10 mouse cellular contexts compared by ENCODE assay signal in the genomic region with DNA sequence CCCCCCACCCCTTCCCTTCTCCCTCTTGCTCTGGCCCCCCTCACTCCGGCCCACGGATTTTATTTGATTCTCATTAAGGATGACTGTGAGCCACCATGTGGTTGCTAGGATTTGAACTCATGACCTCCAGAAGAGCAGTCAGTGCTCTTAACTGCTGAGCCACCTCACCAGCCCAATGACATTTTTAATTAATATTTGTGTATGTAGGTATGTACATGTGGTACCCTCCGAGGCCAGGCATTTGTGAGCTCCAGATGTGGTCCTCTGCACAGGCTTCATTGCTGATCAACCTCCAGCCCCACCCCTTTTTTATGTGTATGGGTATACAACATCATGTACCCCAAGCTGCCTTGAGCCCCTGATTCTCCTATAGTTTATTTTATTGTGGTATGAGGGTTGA. TPM values are rescaled to one million over a fixed set of nuclear protein-coding genes. Genes with fewer than 3 reads are reported as not detected.
DNase-seq lines count a peak whose midpoint lies in the region; ATAC-seq and TF ChIP-seq lines count a peak whose summit lies in the region.
"Had no signal": no experiment of that assay in that cellular context is flagged by ENCODE, and none has a peak within 500 bp of the region (broad histone marks: within the 10 kb centered on the region; RNA-seq: fewer than 3 reads in every experiment).

No protein-coding gene starts in this region.

- H3K36me3 ChIP-seq in heart, embryonic 13.5 days: peaks cover 40% of the 10 kb centered on the region
- H3K36me3 ChIP-seq in hindbrain, embryonic 14.5 days (replicated peaks; ENCODE audit: control insufficient read depth, insufficient read depth): peaks cover 36% of the 10 kb centered on the region
- H3K36me3 ChIP-seq in midbrain, embryonic 12.5 days: peaks cover 26% of the 10 kb centered on the region

- peak overlapping the region; percentile 61 for H3K9ac ChIP-seq in heart, embryonic 13.5 days
- H3K9ac ChIP-seq in hindbrain, embryonic 14.5 days: 0 out of 2 replicates have a peak overlapping the region, but pooled peaks have one; percentile 20
- 0 out of 2 replicates have a peak overlapping the region, but pooled peaks have one; percentile 28 for H3K9ac ChIP-seq in midbrain, embryonic 12.5 days (replicated peaks)

- ATAC-seq in heart, embryonic 13.5 days (ENCODE audit: extremely low read depth, insufficient number of reproducible peaks, low FRiP score, low TSS enrichment): no peak
- no peak for ATAC-seq in hindbrain, embryonic 14.5 days (ENCODE audit: low FRiP score)
- no peak for ATAC-seq in midbrain, embryonic 12.5 days (ENCODE audit: low FRiP score, low read depth)
- ATAC-seq in megakaryocyte progenitor cell, adult 5-6 weeks (replicated peaks; ENCODE audit: poor library complexity): no peak

- H3K27me3 ChIP-seq in heart, embryonic 13.5 days (replicated peaks): no peaks in the 10 kb centered on the region
- no peaks in the 10 kb centered on the region for H3K27me3 ChIP-seq in hindbrain, embryonic 14.5 days (ENCODE audit: control insufficient read depth, insufficient read depth, low read length)
- H3K27me3 ChIP-seq in midbrain, embryonic 12.5 days: no peaks in the 10 kb centered on the region

- 75% methylated on average over 3 of the region's 3 CpGs for WGBS in heart, embryonic 13.5 days
- WGBS in hindbrain, embryonic 14.5 days: 80% methylated on average over 3 of the region's 3 CpGs
- WGBS in midbrain, embryonic 12.5 days: 75% methylated on average over 3 of the region's 3 CpGs

- H3K27ac ChIP-seq in heart, embryonic 13.5 days (replicated peaks): no peak overlapping the region
- no peak overlapping the region for H3K27ac ChIP-seq in cortical plate, adult 2 months (ENCODE audit: insufficient read depth, low read length)
- no peak overlapping the region for H3K27ac ChIP-seq in hindbrain, embryonic 14.5 days
- no peak overlapping the region for H3K27ac ChIP-seq in midbrain, embryonic 12.5 days (replicated peaks)

- H3K4me2 ChIP-seq in heart, embryonic 13.5 days: peak overlapping the region; percentile 85
- H3K4me2 ChIP-seq in hindbrain, embryonic 14.5 days (replicated peaks): peak overlapping the region; percentile 72
- peak overlapping the region; percentile 43 for H3K4me2 ChIP-seq in midbrain, embryonic 12.5 days (replicated peaks)

- TF ChIP-seq POLR2A in cortical plate, adult 2 months (IDR thresholded peaks at IDR 0.05; ENCODE audit: extremely low read depth, insufficient read depth, low read length): no peak

- peaks cover 41% of the 10 kb centered on the region for H3K4me1 ChIP-seq in heart, embryonic 13.5 days
- peaks cover 7% of the 10 kb centered on the region; the same call in 1 of the 2 replicates for H3K4me1 ChIP-seq in cortical plate, adult 2 months (ENCODE audit: control insufficient read depth, insufficient read depth, low read length)
- peaks cover 23% of the 10 kb centered on the region for H3K4me1 ChIP-seq in hindbrain, embryonic 14.5 days (replicated peaks; ENCODE audit: control insufficient read depth, insufficient read depth, low read length)
- peaks cover 21% of the 10 kb centered on the region for H3K4me1 ChIP-seq in midbrain, embryonic 12.5 days

- peak overlapping the region; percentile 76 for H3K4me3 ChIP-seq in heart, embryonic 13.5 days
- H3K4me3 ChIP-seq in cortical plate, adult 2 months (ENCODE audit: insufficient read depth, low read length): peak overlapping the region; percentile 68; the same call in 1 of the 2 replicates
- H3K4me3 ChIP-seq in hindbrain, embryonic 14.5 days (replicated peaks; ENCODE audit: low read length): peak overlapping the region; percentile 12
- no peak overlapping the region for H3K4me3 ChIP-seq in midbrain, embryonic 12.5 days

- no peak for TF ChIP-seq CTCF in cortical plate, adult 2 months (IDR thresholded peaks at IDR 0.05; ENCODE audit: extremely low read depth, insufficient read depth, low read length)

- no peaks in the 10 kb centered on the region for H3K9me3 ChIP-seq in heart, embryonic 13.5 days
- H3K9me3 ChIP-seq in hindbrain, embryonic 14.5 days (ENCODE audit: control insufficient read depth, low read length): no peaks in the 10 kb centered on the region
- no peaks in the 10 kb centered on the region for H3K9me3 ChIP-seq in midbrain, embryonic 12.5 days

- no peak for DNase-seq in heart, adult 8-10 months (ENCODE audit: low spot score)
- no peak for DNase-seq in hindbrain, embryonic 14.5 days (ENCODE audit: low spot score)
- no peak for DNase-seq in right cerebral cortex, postnatal 4 days
- DNase-seq in ovary, postnatal 10 days (ENCODE audit: low spot score): no peak
- DNase-seq: cerebellum, adult 2 months had no signal

RNA-seq across cellular contexts. Expression of a gene that starts 4.0 kb away (rescaled TPM):
- 22.9 and 27.2 TPM in 2 replicates for polyA plus RNA-seq in heart, embryonic 13.5 days (2015; fragmentation: Nextera tagmentation; extraction: Ambion mirVana)
- 10 to 100 TPM; 10.2 to 14.5 (median 11.3) TPM for total RNA-seq in heart, adult 8-10 months (2022)
- polyA plus RNA-seq in cortical plate, adult 2 months (2012; rRNA removed): 37.1 and 38.2 TPM in 2 replicates
- 24.8 and 26.1 TPM in 2 replicates for polyA plus RNA-seq in hindbrain, embryonic 14.5 days (2014; fragmentation: Nextera tagmentation; extraction: Ambion mirVana)
- 20.3 and 24.6 TPM in 2 replicates for polyA plus RNA-seq in midbrain, embryonic 12.5 days (2016; fragmentation: Nextera tagmentation; extraction: Ambion mirVana)
- 18.1 and 21.7 TPM in 2 replicates for total RNA-seq in megakaryocyte progenitor cell, adult 5-6 weeks (2015)
- 40.4 and 52.7 TPM in 2 replicates for total RNA-seq in megakaryocyte progenitor cell, adult 5-6 weeks (2017)

RNA-seq across cellular contexts. Expression of a gene that starts 22.4 kb away (rescaled TPM):
- 55.0 and 66.1 TPM in 2 replicates for polyA plus RNA-seq in heart, embryonic 13.5 days (2015; fragmentation: Nextera tagmentation; extraction: Ambion mirVana)
- total RNA-seq in heart, adult 8-10 months (2022): 10 to 100 TPM; 41.3 to 48.6 (median 45.1) TPM
- polyA plus RNA-seq in cortical plate, adult 2 months (2012; rRNA removed): 83.2 and 83.8 TPM in 2 replicates
- polyA plus RNA-seq in hindbrain, embryonic 14.5 days (2014; fragmentation: Nextera tagmentation; extraction: Ambion mirVana): 73.8 and 83.7 TPM in 2 replicates
- polyA plus RNA-seq in midbrain, embryonic 12.5 days (2016; fragmentation: Nextera tagmentation; extraction: Ambion mirVana): 81.6 and 85.0 TPM in 2 replicates
- 47.7 and 48.8 TPM in 2 replicates for total RNA-seq in megakaryocyte progenitor cell, adult 5-6 weeks (2015)
- total RNA-seq in megakaryocyte progenitor cell, adult 5-6 weeks (2017): 49.1 and 54.3 TPM in 2 replicates

RNA-seq across cellular contexts. Expression of a gene that starts 29.1 kb away (rescaled TPM):
- polyA plus RNA-seq in heart, embryonic 13.5 days (2015; fragmentation: Nextera tagmentation; extraction: Ambion mirVana): not detected in 2 replicates
- total RNA-seq in heart, adult 8-10 months (2022): not detected
- not detected in 2 replicates for polyA plus RNA-seq in cortical plate, adult 2 months (2012; rRNA removed)
- not detected in 2 replicates for polyA plus RNA-seq in hindbrain, embryonic 14.5 days (2014; fragmentation: Nextera tagmentation; extraction: Ambion mirVana)
- 0.10 TPM in 1 of 2 replicates, not detected in the other for polyA plus RNA-seq in midbrain, embryonic 12.5 days (2016; fragmentation: Nextera tagmentation; extraction: Ambion mirVana)
- total RNA-seq in megakaryocyte progenitor cell, adult 5-6 weeks (2015): 0.64 TPM in 1 of 2 replicates, not detected in the other
- not detected in 2 replicates for total RNA-seq in megakaryocyte progenitor cell, adult 5-6 weeks (2017)
- total RNA-seq: layer of hippocampus, postnatal 10 days had no signal
- polyA plus RNA-seq: cerebellum, adult 2 months had no signal

RNA-seq across cellular contexts. Expression of a gene that starts 32.0 kb away (rescaled TPM):
- polyA plus RNA-seq in heart, embryonic 13.5 days (2015; fragmentation: Nextera tagmentation; extraction: Ambion mirVana): 631 and 745 TPM in 2 replicates
- 100 to 1,000 TPM; 590 to 816 (median 680) TPM for total RNA-seq in heart, adult 8-10 months (2022)
- polyA plus RNA-seq in cortical plate, adult 2 months (2012; rRNA removed): 184 and 215 TPM in 2 replicates
- polyA plus RNA-seq in hindbrain, embryonic 14.5 days (2014; fragmentation: Nextera tagmentation; extraction: Ambion mirVana): 423 and 537 TPM in 2 replicates
- 609 and 641 TPM in 2 replicates for polyA plus RNA-seq in midbrain, embryonic 12.5 days (2016; fragmentation: Nextera tagmentation; extraction: Ambion mirVana)
- 536 and 641 TPM in 2 replicates for total RNA-seq in megakaryocyte progenitor cell, adult 5-6 weeks (2015)
- 1,697 and 1,773 TPM in 2 replicates for total RNA-seq in megakaryocyte progenitor cell, adult 5-6 weeks (2017)

RNA-seq across cellular contexts. Expression of a gene that starts 48.7 kb away (rescaled TPM):
- polyA plus RNA-seq in heart, embryonic 13.5 days (2015; fragmentation: Nextera tagmentation; extraction: Ambion mirVana): 55.6 and 59.5 TPM in 2 replicates
- 10 to 100 TPM; 35.0 to 38.9 (median 37.2) TPM for total RNA-seq in heart, adult 8-10 months (2022)
- 42.0 and 43.2 TPM in 2 replicates for polyA plus RNA-seq in cortical plate, adult 2 months (2012; rRNA removed)
- 111 and 123 TPM in 2 replicates for polyA plus RNA-seq in hindbrain, embryonic 14.5 days (2014; fragmentation: Nextera tagmentation; extraction: Ambion mirVana)
- 124 and 130 TPM in 2 replicates for polyA plus RNA-seq in midbrain, embryonic 12.5 days (2016; fragmentation: Nextera tagmentation; extraction: Ambion mirVana)
- total RNA-seq in megakaryocyte progenitor cell, adult 5-6 weeks (2015): 45.4 and 56.7 TPM in 2 replicates
- total RNA-seq in megakaryocyte progenitor cell, adult 5-6 weeks (2017): 73.4 and 83.3 TPM in 2 replicates
